Mouse (Mus musculus): ENCODE data around the gene Cgref1.
A peak's percentile ranks its signal among the peaks of the same experiment; 100 is the strongest.

Gene Cgref1

GRCm38 (mm10) chr5:30950451-30950850, 5.1 kb upstream of the Cgref1 start:
- DNase-seq (ENCODE audit: low read depth, low spot score), result no peak

GRCm38 (mm10) chr5:30949654-30950326, 4.4 kb upstream of the Cgref1 start:
- DNase-seq (ENCODE audit: low read depth, low spot score), result peak; percentile 80

GRCm38 (mm10) chr5:30948620-30949019, 3.2 kb upstream of the Cgref1 start:
- no peak for DNase-seq (ENCODE audit: low read depth, low spot score)

GRCm38 (mm10) chr5:30944344-30944743, 1.0 kb downstream of the Cgref1 start:
- DNase-seq (ENCODE audit: low read depth, low spot score), result no peak

- no peak for DNase-seq (ENCODE audit: low read depth, low spot score)
Observed at GRCm38 (mm10) chr5:30943004-30943403, 2.4 kb downstream of the Cgref1 start.

GRCm38 (mm10) chr5:30934725-30935461, 10.5 kb downstream of the Cgref1 start:
- DNase-seq (ENCODE audit: low read depth, low spot score), result no peak

- DNase-seq (ENCODE audit: low read depth, low spot score), result no peak
Observed at GRCm38 (mm10) chr5:30933705-30934104, 11.7 kb downstream of the Cgref1 start.

- no peak for DNase-seq (ENCODE audit: low read depth, low spot score)
Observed at GRCm38 (mm10) chr5:30931378-30931777, 14.0 kb downstream of the Cgref1 start.

GRCm38 (mm10) chr5:30930846-30931245, 14.5 kb downstream of the Cgref1 start:
- DNase-seq (ENCODE audit: low read depth, low spot score), result no peak

- DNase-seq (ENCODE audit: low read depth, low spot score), result no peak
Observed at GRCm38 (mm10) chr5:30930121-30930520, 15.3 kb downstream of the Cgref1 start.

- no peak for DNase-seq (ENCODE audit: low read depth, low spot score)
Observed at GRCm38 (mm10) chr5:30927945-30928529, 17.4 kb downstream of the Cgref1 start.

- no peak for DNase-seq (ENCODE audit: low read depth, low spot score)
Observed at GRCm38 (mm10) chr5:30926073-30926472, 19.3 kb downstream of the Cgref1 start.

GRCm38 (mm10) chr5:30925217-30925616, 20.2 kb downstream of the Cgref1 start:
- no peak for DNase-seq (ENCODE audit: low read depth, low spot score)

- no peak for DNase-seq (ENCODE audit: low read depth, low spot score)
Observed at GRCm38 (mm10) chr5:30924614-30925013, 20.8 kb downstream of the Cgref1 start.

- no peak for DNase-seq (ENCODE audit: low read depth, low spot score)
Observed at GRCm38 (mm10) chr5:30923119-30923518, 22.3 kb downstream of the Cgref1 start.

- DNase-seq (ENCODE audit: low read depth, low spot score), result no peak
Observed at GRCm38 (mm10) chr5:30922581-30923041, 22.8 kb downstream of the Cgref1 start.

- peak; percentile 70 for DNase-seq (ENCODE audit: low read depth, low spot score)
Observed at GRCm38 (mm10) chr5:30921256-30922033, 23.9 kb downstream of the Cgref1 start, which contains the start of gene Khk. Gene Khk (plus strand): TSS chr5:30921431.

GRCm38 (mm10) chr5:30920621-30921020, 24.8 kb downstream of the Cgref1 start:
- DNase-seq (ENCODE audit: low read depth, low spot score), result no peak

GRCm38 (mm10) chr5:30919831-30920614, 25.4 kb downstream of the Cgref1 start:
- no peak for DNase-seq (ENCODE audit: low read depth, low spot score)

- DNase-seq (ENCODE audit: low read depth, low spot score), result no peak
Observed at GRCm38 (mm10) chr5:30918691-30919090, 26.7 kb downstream of the Cgref1 start.
